Comparison of ENCODE assay signal across 14 mouse cellular contexts in the genomic region with DNA sequence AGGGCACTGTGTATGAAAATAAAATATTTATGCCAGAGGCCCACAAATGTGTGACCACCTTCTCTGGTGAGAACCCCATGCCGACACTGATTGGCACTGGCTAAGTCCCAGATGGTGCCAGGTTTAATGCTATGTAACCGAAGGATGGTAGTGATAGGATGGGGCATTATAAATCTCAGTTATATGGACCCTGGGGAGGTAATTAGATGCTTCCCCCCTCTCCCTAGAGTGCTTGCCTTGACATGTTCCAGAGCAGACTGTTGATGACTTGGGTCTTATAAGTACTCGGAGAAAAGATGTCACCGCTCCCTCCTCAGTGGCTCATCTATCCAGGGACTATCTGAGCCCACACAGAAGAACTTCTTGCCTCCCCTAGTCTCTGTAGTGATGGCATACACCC.
"Had no signal": no experiment of that assay in that cellular context is flagged by ENCODE, and none has a peak within 500 bp of the region (broad histone marks: within the 10 kb centered on the region; RNA-seq: fewer than 3 reads in every experiment).

No protein-coding gene starts in this region.

- H3K9me3 ChIP-seq: midbrain, embryonic 13.5 days; midbrain, embryonic 15.5 days; stomach, embryonic 15.5 days had no signal

- H3K4me3 ChIP-seq: midbrain, embryonic 13.5 days; midbrain, embryonic 15.5 days; stomach, embryonic 15.5 days had no signal

- H3K4me2 ChIP-seq: lung, embryonic 14.5 days; midbrain, embryonic 11.5 days; midbrain, embryonic 13.5 days; midbrain, embryonic 15.5 days; stomach, embryonic 15.5 days had no signal

- H3K9ac ChIP-seq: liver, embryonic 14.5 days; lung, embryonic 14.5 days; midbrain, embryonic 13.5 days; midbrain, embryonic 15.5 days; stomach, embryonic 15.5 days had no signal

- H3K4me1 ChIP-seq: midbrain, embryonic 13.5 days; midbrain, embryonic 15.5 days; stomach, embryonic 15.5 days had no signal

- H3K27me3 ChIP-seq: midbrain, embryonic 13.5 days; midbrain, embryonic 15.5 days; stomach, embryonic 15.5 days had no signal

- H3K36me3 ChIP-seq: midbrain, embryonic 13.5 days; midbrain, embryonic 15.5 days; stomach, embryonic 15.5 days had no signal

- H3K27ac ChIP-seq: liver, embryonic 14.5 days; midbrain, embryonic 13.5 days; midbrain, embryonic 15.5 days; stomach, embryonic 15.5 days; stomach, postnatal 0 days had no signal

- DNase-seq: lung, adult 18-20 months; lung, embryonic 14.5 days; lung, postnatal 10 days; lung, postnatal 4 days; right cerebral cortex, postnatal 14 days; thymus, adult 2 months; thymus, postnatal 25 days; thymus, postnatal 4 days had no signal

- ATAC-seq: midbrain, embryonic 13.5 days; midbrain, embryonic 15.5 days had no signal
